Mouse (Mus musculus) adrenal gland, postnatal 14 days (tissue): ENCODE measurements at regions not wholly inside any gene's neighbourhood (a gene's known extent, or its start where the extent isn't known, plus 50 kb on each side); places are given as distances from the start of the nearest gene placed in this dataset.

Experiments
- DNase-seq: peaks from one replicate; pipeline ENCODE4 v3.0.0; 2021; ENCODE audit warnings: mixed read lengths

DNA sequence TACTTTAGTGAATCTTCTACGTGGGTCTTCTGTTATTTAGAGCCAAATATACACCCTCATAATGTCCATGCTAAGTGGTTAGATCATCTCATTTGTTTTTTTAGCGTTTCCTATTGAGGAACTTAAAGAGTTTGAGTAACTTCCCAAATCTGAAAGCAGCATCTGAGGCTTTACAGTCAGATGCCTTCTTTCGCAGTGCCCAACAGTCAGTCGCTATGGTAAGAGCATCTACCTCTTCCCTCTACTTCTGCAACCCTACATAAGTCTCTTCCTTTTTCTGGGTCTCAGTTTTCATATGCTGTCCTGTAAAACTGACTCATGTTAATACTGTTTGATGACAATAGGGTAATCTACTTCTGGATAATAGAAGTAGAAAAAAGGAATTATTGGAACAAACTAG is 146.8 kb downstream of the Ktn1 start:
- DNase-seq, result no peak

DNA sequence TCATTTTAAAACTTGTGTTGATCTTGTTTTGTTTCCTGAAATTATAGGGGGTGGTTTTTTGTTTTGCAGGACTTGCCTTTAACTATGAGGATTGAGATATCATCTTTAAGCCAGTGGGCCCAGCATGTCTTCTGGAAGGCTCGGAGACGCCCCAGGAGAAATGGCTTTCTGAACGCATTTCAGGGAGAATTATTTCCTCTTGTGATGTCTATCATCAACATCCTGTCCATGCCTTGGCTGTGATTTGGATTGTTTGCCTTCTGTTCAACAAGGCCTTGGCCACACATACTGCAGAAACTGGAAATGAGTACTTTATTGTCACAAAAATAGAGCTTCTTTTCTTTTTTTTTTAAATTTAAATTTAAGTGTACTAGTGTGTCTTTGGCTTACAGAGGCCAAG is 150.0 kb downstream of the Ktn1 start:
- no peak for DNase-seq

DNA sequence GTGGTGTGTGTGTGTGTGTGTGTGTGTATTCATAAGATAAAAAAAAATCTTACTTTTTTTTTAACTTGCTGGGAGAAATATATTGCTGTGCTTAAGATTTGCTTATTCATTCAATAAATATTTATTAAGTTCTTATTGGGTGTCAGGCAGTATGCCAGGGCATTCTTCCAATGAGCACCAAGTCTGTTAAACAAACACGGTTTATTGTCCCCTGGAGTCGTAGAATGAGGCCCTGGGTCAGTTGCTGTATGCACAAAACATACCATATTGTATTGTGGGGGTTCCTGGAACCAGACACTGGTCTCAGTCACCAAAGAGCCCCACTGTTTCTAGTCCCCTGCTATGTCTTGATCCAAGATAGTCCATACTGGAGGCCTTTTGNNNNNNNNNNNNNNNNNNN is 151.3 kb downstream of the Ktn1 start:
- no peak for DNase-seq

DNA sequence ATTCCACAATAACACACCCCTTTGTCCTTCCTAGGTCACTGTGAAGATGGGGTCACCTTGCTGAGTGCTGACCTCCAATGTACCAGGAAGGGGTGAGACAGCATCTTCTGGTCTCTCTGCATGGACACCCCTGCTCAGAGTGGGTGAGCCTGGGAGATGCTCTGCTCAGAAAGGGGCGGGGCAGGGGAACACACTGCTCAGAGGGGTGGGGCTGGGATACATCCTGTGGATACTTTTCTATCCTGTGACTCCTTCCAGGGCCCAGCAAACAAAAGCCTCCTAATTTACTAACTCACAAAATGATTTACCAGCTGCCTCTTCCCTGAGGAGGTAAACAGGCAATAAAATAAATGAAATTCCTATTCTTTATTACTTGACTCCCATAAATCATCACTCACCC is 157.0 kb downstream of the Ktn1 start:
- DNase-seq, result no peak

DNA sequence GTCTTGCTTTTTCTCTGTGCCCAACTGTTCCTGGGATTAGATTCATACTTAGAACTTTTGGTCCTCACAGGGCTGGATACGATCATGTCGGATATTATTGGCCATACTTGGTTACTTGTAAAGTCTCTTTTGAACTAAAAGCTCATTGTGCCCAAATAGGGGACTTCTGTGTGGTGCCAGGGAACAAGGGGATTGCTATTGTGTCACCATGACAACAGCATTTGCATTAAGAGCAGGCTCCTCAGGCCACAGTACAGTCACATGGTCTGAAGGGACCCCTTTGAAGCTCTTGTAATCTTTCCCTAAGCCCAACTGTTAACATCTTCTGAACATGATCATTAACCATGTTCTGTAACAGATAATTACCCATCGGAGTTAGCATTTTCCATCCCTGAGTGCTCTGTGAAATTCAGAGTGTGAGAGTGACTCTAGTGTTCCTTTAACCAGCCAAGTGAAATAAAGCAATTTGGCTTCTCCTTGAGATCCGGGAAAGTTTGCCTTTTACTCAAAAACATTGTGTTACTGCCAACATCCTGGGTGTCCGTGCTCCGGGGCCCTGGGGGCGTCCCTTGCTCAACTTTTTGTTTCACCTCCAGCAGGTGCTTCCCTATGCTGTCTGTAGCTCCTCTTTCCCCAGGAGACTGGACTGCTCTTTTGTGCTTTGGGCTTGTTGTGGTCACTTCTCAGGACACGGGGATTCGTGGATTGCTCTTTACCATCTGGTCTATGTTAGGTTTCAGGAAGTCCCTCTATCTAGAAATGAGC is 157.7 kb downstream of the Ktn1 start:
- no peak for DNase-seq

DNA sequence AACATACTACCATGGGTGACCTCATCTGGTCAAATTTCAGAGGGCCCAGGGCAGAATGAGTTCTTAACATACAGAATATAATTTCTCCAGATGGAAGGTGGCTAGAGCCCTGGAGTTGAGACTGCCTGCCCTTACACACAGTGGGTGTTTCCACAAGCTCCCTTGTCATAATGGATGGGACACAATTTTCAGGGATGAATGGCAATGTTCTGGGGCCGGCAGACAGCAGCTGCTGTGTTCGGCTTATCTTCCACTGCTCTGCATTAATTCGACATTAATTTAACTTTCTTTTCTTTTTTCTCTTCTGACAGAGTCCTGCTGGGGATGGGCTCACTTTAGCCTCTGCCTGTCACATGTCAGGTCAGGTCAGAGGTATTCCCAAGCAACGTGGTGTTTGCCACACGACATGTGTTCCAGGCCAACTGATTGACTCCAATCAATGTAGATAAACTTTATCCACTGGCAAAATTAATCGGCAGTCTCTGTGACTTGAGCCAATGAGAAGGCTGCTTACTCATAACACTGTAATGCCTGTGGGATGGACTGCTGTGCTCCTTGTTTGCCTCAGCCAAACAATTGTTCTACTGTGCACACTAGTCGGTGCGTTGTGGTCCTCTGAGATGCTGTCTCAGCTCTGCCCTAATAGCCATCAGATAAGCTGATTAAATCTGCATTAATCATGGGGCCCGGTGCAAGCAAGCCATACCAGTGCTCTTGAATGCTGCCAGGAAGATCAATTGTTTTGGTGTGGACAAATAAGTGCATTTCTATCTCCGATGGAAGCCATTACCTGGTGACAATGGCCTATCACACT is 160.1 kb downstream of the Ktn1 start:
- no peak for DNase-seq

DNA sequence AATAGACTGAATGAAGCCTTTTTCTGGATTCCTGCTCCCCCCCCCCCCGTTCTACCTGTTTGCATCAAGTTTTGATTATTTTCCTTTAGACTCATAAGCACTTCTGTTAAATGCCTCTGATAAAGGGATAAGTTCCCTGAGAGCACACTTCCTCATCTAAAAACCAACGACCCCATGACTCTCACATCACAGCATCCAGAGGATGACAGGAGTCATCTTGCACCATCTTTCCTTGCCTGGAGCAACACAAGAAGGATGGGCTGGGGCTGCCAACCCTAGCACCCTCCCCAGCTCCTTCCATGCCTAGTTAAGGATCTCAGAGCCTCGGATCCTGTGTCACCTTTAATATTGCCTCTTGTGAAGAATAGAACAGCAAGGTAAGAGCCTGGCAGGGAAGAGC is 170.0 kb downstream of the Ktn1 start:
- DNase-seq, result no peak

DNA sequence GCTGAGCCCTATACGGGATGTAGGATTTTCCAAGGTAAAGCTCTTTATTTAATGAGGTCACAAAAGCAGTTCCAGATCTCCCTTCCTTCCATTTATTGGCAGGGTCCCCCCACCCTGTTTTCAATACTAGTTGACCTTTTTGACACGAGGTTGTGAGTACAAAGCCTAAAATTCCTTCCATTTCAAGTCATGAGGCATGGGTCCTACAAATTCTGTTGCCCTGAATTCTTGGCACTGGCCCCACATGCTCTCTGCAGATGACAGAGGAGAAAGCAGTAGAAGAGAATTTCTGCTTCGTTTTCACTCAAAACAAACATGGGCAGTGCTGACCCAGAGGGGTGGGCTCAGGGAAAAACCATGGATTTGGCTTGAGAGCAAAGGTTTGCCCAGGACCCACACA is 170.4 kb downstream of the Ktn1 start:
- no peak for DNase-seq

DNA sequence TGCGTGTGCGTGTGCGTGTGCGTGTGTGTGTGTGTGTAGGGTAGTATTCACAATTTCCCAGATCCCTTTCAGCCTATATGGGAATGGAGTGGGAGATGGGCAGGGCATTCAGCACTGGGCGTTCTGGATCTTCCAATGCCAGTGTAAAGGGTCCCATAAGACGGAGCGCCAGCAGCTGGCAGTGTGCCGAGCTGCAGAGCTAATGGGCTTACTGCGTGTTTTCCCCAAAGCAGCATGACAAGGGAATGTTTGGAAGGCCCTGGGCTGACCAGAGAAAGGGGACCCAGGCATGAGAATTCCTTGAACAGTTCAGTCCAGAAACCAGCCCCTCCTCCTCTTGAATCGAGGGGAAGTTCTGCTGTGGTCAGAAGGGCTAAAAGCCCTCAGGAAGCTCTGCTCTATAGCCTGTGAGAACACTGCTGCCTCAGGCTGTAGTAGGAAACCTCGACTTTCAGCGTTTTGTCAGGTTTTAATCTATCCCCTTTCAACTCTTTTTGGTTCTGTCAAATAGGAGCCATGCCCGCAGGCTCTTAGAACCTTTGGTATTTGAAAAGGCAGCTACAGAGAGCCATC is 172.4 kb downstream of the Ktn1 start:
- DNase-seq, result no peak

DNA sequence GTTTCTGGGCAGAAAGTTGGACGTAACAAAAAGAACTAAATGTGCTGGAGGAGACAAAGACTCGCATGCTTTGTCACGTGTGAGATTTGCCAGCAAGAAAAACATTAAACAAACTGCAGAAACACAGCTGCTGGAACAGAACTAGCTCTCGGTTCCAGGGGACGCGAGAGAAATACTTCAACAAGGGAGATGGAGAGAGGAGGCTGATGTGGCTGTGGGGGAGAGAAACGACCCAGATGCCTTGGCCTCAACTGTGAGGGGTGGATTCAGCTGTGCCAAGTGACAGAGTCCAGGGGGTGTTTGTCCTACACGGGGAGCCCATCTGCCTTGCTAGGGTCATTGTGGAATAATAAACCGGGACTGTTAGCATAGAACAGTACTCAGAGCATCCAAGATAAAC is 174.9 kb downstream of the Ktn1 start:
- no peak for DNase-seq

DNA sequence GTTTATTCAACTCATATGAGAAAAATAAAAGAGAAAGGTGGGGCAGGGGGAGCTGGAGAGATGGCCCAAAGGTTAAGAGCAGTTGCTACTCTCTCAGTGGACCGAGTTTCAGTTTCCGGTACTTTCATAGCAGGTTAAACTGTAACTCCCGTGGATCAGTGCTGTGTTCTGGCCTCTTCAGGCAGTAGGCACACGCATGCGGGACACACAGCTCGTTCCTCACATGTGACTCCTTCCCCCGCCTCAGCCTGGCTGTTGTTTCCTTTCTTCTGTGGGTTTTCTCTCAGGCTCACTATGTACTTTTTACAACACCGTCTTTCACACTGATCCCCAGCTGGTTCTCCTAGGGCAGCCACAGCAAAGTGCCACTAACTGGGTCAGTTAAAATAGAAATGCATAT is 175.4 kb downstream of the Ktn1 start:
- no peak for DNase-seq

DNA sequence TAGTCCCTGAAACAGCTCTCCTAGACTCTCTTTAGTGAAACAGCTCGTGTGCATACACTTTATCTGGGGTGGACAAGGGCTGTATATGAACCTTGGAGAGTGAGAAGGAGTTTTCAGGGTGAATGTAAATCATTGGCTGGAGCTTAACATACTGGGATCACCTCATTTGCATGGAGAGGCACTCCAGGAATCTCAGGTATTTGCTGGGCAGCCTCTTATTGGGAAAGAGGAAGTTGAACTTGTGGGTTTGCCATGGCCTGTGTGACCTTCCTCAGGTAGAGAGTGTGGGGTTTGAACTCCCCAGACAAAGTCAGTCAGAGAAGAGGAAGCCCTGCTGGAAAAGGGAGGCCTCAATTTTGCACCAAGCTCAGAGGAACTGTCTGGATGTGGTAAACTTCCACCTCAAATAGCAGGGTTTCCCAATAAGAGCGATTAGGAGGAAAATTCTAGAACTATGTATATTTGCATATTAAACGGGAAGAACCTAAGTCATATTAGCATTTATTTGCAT is 177.3 kb downstream of the Ktn1 start:
- no peak for DNase-seq

DNA sequence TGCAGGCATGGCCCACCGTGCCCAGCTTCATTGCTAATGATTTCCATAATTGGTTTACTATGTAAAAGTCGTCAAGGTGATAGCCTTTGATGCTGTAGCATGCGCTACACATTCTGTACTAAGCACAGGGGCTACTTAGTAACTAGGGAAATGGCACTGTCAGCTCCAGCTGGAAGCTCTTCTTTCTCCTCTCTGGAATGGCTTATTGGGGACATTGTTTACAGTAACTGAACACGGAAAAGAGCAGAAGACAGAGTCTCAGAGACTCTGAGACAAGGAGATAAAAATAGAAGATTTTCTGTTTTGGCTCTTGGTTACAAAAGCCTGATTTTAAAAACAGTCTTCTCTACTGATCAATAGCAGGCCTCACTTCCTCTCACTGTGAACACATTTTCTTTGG is 178.3 kb downstream of the Ktn1 start:
- no peak for DNase-seq

DNA sequence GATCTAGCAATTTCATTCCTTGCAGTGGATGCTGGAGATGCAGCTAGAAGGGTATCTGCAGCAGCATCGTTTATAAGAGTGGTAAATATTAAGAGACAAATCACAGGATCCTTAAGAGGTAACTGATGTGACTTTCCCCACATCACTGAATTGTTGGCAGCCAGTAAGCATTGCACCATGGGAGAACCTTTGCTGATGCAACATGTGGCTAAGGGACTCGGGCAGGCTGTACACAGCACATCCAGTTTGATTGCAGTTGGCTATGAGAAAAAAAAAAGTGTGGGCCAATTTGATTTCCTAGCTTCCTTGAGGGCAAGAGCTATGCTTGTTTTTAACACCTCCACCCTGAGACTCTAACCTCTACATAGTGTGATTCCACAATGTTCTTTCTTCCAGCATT is 179.4 kb downstream of the Ktn1 start:
- DNase-seq, result peak; percentile 45

DNA sequence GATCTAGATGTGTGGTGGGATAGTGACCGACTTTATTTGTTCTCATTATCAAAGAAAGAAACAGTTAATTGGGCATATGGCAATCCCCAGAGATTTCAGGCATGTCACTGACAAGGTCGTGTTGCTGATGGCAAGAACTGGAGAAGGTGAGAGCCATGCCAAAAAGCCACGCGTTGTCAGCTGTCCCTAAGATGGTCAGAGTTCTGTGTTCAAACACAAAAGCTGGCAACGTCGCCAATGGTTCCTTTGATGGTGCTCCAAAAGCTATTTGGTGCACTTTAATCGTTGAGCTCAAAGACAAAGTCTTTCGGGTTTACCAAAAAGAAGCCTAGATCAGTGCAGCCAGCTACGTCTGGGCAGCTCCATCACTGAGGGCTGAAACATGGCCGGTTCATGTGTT is 185.4 kb downstream of the Ktn1 start:
- no peak for DNase-seq

DNA sequence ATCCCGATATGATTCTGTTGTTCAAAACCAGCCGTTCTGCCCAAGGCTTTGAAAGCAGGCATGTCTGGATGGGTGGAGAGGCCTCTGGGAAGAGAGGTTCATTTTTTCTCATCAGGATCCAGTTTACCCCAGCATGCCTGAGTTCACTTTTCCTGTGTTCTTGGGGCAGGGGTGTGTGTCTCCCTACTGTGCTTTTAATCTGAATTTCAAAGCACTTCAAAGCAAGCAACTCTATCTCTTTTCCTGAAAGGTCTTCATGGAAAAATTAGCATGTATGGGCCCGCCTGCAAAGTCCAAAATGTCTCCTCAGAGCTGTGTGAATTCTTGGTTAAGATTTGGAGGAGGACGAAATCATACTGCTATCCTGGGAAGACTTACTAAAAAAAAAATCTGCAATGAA is 187.2 kb downstream of the Ktn1 start:
- DNase-seq, result no peak

DNA sequence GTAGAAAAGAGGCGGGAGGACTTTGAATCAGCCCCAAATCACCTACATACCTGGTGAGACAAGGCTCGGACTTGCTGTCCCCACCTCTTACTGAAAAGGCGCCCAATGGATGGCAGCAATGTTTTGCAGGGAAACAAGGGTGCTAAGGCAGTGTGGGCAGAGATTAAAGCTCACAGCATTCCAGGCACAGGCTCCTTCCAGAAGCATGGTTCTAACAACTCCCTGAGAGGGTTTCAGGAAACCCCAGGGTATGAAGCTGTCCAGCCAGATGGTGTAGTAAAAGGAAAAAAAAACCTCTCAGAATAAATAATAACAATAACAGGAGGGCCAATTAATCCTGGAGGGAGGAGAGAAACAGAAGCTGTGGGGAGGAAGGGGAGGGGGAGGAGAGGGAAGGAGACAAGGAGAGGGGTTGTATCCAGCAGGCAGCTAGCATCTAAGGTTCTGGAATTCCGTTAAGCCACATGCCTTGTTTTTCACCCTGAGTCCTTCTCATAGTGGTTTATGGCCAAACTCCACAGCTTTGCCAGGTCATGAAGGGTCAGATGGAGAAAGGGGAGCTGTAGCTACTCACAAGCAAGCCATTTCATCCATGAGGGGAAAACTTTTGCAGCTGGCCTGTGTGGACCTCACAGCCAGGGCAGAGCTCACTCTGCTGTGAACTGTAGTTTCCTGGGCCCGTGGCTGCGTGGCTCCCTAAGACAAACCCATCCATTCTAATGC is 191.4 kb downstream of the Ktn1 start:
- DNase-seq, result no peak

DNA sequence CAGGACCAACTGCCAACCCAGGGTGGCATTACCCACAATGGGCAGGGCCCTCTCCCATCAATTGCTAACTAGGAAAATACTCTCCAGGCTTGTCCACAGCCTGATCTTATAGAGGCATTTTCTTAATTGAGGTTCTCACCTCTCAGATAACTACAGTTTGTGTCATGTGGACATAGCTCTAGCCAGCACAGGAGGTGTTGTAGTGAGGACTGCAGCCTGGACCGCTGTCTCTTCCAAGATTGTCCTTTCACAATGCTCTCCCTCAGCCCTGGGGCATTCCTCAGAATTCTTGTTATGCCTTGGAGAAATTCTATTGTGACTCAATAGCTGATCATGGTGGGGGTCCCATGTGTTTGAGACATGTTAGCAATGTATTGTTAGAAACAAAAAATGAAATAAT is 196.1 kb downstream of the Ktn1 start:
- no peak for DNase-seq

DNA sequence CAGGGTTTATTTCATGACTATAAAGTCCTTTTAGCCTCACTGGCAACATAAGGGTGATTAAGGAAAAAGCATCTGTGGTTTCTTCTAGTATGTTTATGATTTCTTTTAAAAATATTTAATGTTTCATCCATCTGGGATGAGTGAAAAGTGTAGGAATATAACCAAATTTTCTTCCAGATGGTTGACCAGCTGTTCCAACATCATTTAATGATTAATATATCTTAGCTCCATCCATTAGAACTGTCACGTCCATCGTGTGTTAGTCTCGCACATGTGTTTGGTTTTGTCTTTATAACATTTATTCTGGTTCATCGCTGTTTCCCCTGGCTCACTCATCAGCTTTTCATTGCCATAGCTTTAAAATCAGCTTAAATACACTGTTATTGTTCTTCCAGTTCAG is 200.6 kb downstream of the Ktn1 start:
- DNase-seq, result no peak

DNA sequence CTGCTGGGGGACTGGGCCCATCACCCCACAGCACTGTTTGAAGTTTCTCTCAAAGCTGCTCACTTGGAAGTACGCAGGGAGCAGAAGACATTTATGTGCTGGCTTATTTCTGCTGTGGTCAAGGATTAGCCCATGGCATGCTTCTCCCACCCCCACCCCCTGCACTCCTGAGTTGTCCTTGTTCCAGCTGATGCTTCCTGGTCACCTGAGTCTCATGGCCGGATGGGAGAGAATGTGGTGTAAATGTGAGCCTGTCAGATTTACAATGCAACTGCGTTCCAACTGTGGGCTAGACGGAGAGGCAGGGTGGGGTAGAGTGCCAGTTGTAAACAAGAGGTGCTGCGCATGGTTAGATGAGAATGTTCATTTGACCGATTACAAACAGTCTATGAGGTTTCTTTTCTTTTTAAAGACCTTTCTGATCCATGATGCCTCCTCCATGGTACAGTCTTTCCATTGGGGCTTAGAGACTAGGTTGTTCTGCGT is 208.1 kb downstream of the Ktn1 start:
- no peak for DNase-seq

DNA sequence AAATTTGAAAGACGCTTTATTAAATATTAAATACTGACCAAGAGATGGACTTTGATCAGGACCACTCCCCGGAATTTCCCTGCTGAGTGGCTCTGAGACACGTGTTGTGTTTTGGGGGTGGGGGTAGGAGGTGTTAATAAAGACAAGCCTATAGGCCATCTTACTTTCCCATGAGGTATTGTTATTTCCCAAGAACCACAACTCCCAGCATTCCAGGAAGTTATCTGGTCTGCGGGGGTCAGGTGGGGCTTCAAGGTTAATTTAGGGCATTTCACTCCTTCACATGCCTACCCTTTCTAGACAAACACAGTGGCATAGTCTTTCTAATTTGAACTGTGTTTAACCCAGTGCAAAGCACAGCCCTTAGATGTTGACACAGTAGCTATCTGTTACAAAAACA is 209.0 kb downstream of the Ktn1 start:
- DNase-seq, result no peak

DNA sequence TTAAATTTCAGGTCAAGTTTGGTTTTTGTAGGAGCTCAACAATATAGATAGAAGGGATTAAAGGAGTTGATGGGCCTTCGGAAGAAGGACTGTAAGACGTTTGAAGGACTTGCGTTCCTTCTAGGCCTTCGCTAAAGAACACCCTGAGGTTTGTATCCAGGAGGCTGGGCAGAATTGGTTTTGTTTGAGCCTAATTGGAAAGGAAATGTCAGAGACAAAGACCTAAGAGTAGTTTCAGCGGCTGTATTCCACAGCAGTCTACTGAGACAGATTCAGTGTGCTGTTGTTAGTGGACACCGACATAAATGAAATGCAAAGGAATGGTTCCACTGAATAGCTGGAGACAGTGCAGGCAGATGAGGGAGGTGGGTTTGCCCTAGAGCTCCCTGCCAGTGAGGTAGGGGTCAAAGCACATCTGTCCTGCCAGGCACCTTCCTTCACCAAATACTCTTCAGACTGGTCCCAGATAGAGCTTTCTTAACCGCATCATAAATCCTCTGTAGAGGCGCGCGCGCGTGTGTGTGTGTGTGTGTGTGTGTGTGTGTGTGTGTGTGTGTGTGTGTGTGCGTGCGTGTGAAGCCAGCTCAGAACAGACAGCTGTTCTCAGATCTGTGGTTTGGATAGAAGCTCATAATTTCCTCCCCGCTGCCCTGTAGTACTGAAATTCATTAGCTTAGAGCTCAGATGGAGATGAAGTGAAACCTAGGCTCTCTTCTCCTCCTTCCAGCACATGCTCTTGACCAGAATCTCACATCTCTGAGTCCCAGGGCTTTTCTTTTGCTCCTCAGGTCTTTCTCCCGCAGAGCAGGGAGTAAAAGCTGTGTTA is 209.7 kb downstream of the Ktn1 start:
- no peak for DNase-seq
